Mouse (Mus musculus) MEL (cell line): ENCODE results near the gene Zhx3. TPM values are rescaled to one million over a fixed set of nuclear protein-coding genes. Genes with fewer than 3 reads are reported as not detected.

Source experiments
- DNase-seq: peaks from one replicate; pipeline ENCODE4 v3.0.0; 2011; ENCODE audit warnings: low read depth, low spot score
- H3K27ac ChIP-seq: 2 replicates; pipeline ENCODE4 v1.5.1; 2012; ENCODE audit warnings: low read depth, mild to moderate bottlenecking, control low read depth, low read length, moderate library complexity; ENCODE audit not compliant: control insufficient read depth
- H3K27me3 ChIP-seq, 2 experiments: fragments of 150-350 bp in 1 of 2; sonication (generic) in 1 of 2; 2 replicates each; pipeline ENCODE4 v1.6.1; 2012; ENCODE audit warnings: low read length in 2 of 2, mild to moderate bottlenecking in 2 of 2, improper control_type of control experiment in 1 of 2, moderate library complexity in 1 of 2; ENCODE audit not compliant: insufficient read depth in 2 of 2, control insufficient read depth in 1 of 2
- H3K36me3 ChIP-seq, 2 experiments: 2 replicates each; pipeline ENCODE4 v1.6.1; 2012 to 2014; ENCODE audit warnings: low read length in 2 of 2, improper control_type of control experiment in 1 of 2, inconsistent platforms in 1 of 2, mild to moderate bottlenecking in 1 of 2; ENCODE audit not compliant: insufficient read depth in 2 of 2, control insufficient read depth in 1 of 2
- H3K4me1 ChIP-seq, 2 experiments: fragments of 150-350 bp in 1 of 2; sonication (generic) in 1 of 2; 2 replicates each; pipeline ENCODE4 v1.6.1; 2012; ENCODE audit warnings: low read length in 2 of 2, improper control_type of control experiment in 1 of 2, mild to moderate bottlenecking in 1 of 2; ENCODE audit not compliant: insufficient read depth in 2 of 2, control insufficient read depth in 1 of 2
- H3K4me3 ChIP-seq, 2 experiments: fragments of 150-350 bp in 1 of 2; sonication (generic) in 1 of 2; 2 replicates each; pipeline ENCODE4 v1.5.1; 2012; ENCODE audit warnings: low read depth in 2 of 2, low read length in 2 of 2, mild to moderate bottlenecking in 2 of 2, moderate library complexity in 2 of 2, control low read depth in 1 of 2, improper control_type of control experiment in 1 of 2; ENCODE audit not compliant: control insufficient read depth in 1 of 2, insufficient read depth in 1 of 2
- H3K79me2 ChIP-seq: 2 replicates; pipeline ENCODE4 v1.6.1; 2012; ENCODE audit warnings: mild to moderate bottlenecking, low read length, moderate library complexity; ENCODE audit not compliant: control insufficient read depth, poor library complexity, insufficient read depth
- H3K9ac ChIP-seq: 2 replicates; pipeline ENCODE4 v1.6.1; 2012; ENCODE audit warnings: low read depth, mild to moderate bottlenecking, control low read depth, low read length, moderate library complexity; ENCODE audit not compliant: control insufficient read depth, poor library complexity, severe bottlenecking
- H3K9me3 ChIP-seq: fragments of 150-350 bp; sonication (generic); replicated peaks from 2 replicates; pipeline ENCODE4 v1.6.1; 2012; ENCODE audit warnings: mild to moderate bottlenecking, low read length, improper control_type of control experiment, moderate library complexity; ENCODE audit not compliant: insufficient read depth
- BHLHE40 ChIP-seq: IDR thresholded peaks from 2 replicates; pipeline ENCODE4 v1.6.1; 2012; ENCODE audit warnings: low read depth, mild to moderate bottlenecking, inconsistent platforms, low read length, improper control_type of control experiment, borderline replicate concordance
- CHD2 ChIP-seq: IDR thresholded peaks from 2 replicates; pipeline ENCODE4 v1.6.1; 2011; ENCODE audit warnings: low read length, improper control_type of control experiment
- CTCF ChIP-seq, 3 experiments: IDR thresholded peaks in 2 of 3; conservative IDR thresholded peaks in 1 of 3; 2 replicates each; pipeline ENCODE4 v1.5.1; 2011 to 2012; ENCODE audit warnings: low read length in 3 of 3, low read depth in 2 of 3, mild to moderate bottlenecking in 2 of 3, improper control_type of control experiment in 1 of 3, inconsistent platforms in 1 of 3, mixed read lengths in 1 of 3, moderate library complexity in 1 of 3; ENCODE audit not compliant: control insufficient read depth in 1 of 3, insufficient read depth in 1 of 3, poor library complexity in 1 of 3, severe bottlenecking in 1 of 3
- E2F4 ChIP-seq: IDR thresholded peaks from 2 replicates; pipeline ENCODE4 v1.6.1; 2011; ENCODE audit warnings: low read depth, low read length, improper control_type of control experiment, borderline replicate concordance
- ELF1 ChIP-seq: IDR thresholded peaks from 2 replicates; pipeline ENCODE4 v1.6.1; 2014; ENCODE audit warnings: low read depth, mild to moderate bottlenecking, inconsistent platforms, low read length, improper control_type of control experiment, moderate library complexity
- EP300 ChIP-seq, 2 experiments: IDR thresholded peaks; 2 replicates each; pipeline ENCODE4 v1.6.1; 2011; ENCODE audit warnings: improper control_type of control experiment in 2 of 2, low read length in 2 of 2, low read depth in 1 of 2, mild to moderate bottlenecking in 1 of 2
- GATA1 ChIP-seq: IDR thresholded peaks from 2 replicates; pipeline ENCODE4 v1.6.1; 2011; ENCODE audit warnings: low read depth, low read length, improper control_type of control experiment
- HCFC1 ChIP-seq: IDR thresholded peaks from 2 replicates; pipeline ENCODE4 v1.6.1; 2012; ENCODE audit warnings: low read depth, mild to moderate bottlenecking, inconsistent platforms, low read length, improper control_type of control experiment, moderate library complexity
- MAX ChIP-seq: IDR thresholded peaks from 2 replicates; pipeline ENCODE4 v1.6.1; 2011; ENCODE audit warnings: low read length, improper control_type of control experiment
- MYB ChIP-seq: IDR thresholded peaks from 2 replicates; pipeline ENCODE4 v1.6.1; 2011; ENCODE audit warnings: mild to moderate bottlenecking, low read depth, low read length, improper control_type of control experiment
- MYC ChIP-seq: IDR thresholded peaks from 2 replicates; pipeline ENCODE4 v1.6.1; 2011; ENCODE audit warnings: low read depth, mild to moderate bottlenecking, low read length, improper control_type of control experiment, moderate library complexity
- NELFE ChIP-seq: IDR thresholded peaks from 2 replicates; pipeline ENCODE4 v1.6.1; 2011; ENCODE audit warnings: low read depth, low read length, improper control_type of control experiment
- POLR2A ChIP-seq, 2 experiments: IDR thresholded peaks; 2 replicates each; pipeline ENCODE4 v1.6.1; 2011 to 2012; ENCODE audit warnings: low read length in 2 of 2, mild to moderate bottlenecking in 2 of 2, control low read depth in 1 of 2, improper control_type of control experiment in 1 of 2, low read depth in 1 of 2, moderate library complexity in 1 of 2; ENCODE audit not compliant: control insufficient read depth in 1 of 2, insufficient read depth in 1 of 2, poor library complexity in 1 of 2
- RAD21 ChIP-seq: IDR thresholded peaks from 2 replicates; pipeline ENCODE4 v1.6.1; 2011; ENCODE audit warnings: mild to moderate bottlenecking, low read depth, low read length, improper control_type of control experiment
- SIN3A ChIP-seq: IDR thresholded peaks from 2 replicates; pipeline ENCODE4 v1.6.1; 2012; ENCODE audit warnings: low read length, improper control_type of control experiment, inconsistent platforms
- TCF12 ChIP-seq: IDR thresholded peaks from 2 replicates; pipeline ENCODE4 v1.6.1; 2014; ENCODE audit warnings: low read depth, mild to moderate bottlenecking, inconsistent platforms, low read length, improper control_type of control experiment, moderate library complexity
- ZMIZ1 ChIP-seq: IDR thresholded peaks from 2 replicates; pipeline ENCODE4 v1.6.1; 2012; ENCODE audit warnings: low read depth, mild to moderate bottlenecking, inconsistent platforms, low read length, improper control_type of control experiment, moderate library complexity
- polyA plus RNA-seq, 2 experiments: library from polyadenylated mRNA; stranded (reverse) in 1 of 2; unstranded in 1 of 2; fragments of >175 nt in 1 of 2; fragments of >200 nt in 1 of 2; gene quantifications; 2 replicates each; pipeline versions ENCODE4 v1.2.1 to v1.2.4; 2012; ENCODE audit warnings: low replicate concordance in 2 of 2, low read depth in 1 of 2; ENCODE audit not compliant: insufficient read length in 2 of 2, insufficient read depth in 1 of 2, missing spikeins in 1 of 2
- total RNA-seq: library from RNA; depleted of rRNA; stranded (reverse); fragments of 300-350 nt; gene quantifications from 2 replicates; pipeline ENCODE4 v1.2.3, GENCODE M21; 2012

The Zhx3 gene
- total and polyA plus RNA-seq, 3 experiments: 4.4 to 4.8 TPM; not detected in 1

- no peaks in the 10 kb centered on the region; the same call in 1 of the 2 replicates for H3K79me2 ChIP-seq
- TF ChIP-seq MYB: no peak
- TF ChIP-seq MAX: no peak
- TF ChIP-seq POLR2A (IDR thresholded peaks at IDR 0.05; ENCODE audit: control insufficient read depth in 1 of 2, insufficient read depth in 1 of 2, low read depth in 1 of 2, low read length in 2 of 2, poor library complexity in 1 of 2): no peak
- no peak for TF ChIP-seq E2F4
- TF ChIP-seq BHLHE40: no peak
- TF ChIP-seq SIN3A: no peak
- no peak for TF ChIP-seq CHD2
- TF ChIP-seq MYC: no peak
- no peak for TF ChIP-seq NELFE
- no peak for TF ChIP-seq GATA1
- no peak overlapping the region for H3K27ac ChIP-seq
- no peak overlapping the region for H3K9ac ChIP-seq
- no peaks in the 10 kb centered on the region for H3K9me3 ChIP-seq
- H3K27me3 ChIP-seq: no peaks in the 10 kb centered on the region
- H3K36me3 ChIP-seq: no peaks in the 10 kb centered on the region
- H3K4me3 ChIP-seq: no peak overlapping the region
- no peaks in the 10 kb centered on the region; a peak in 1 of 4 replicates for H3K4me1 ChIP-seq
- no peak for DNase-seq
Observed at GRCm38 (mm10) chr2:160848186-160848585, 24.6 kb downstream of the Zhx3 start.

GRCm38 (mm10) chr2:160847664-160848063, 25.1 kb downstream of the Zhx3 start:
- no peak overlapping the region for H3K27ac ChIP-seq
- no peak overlapping the region for H3K9ac ChIP-seq
- H3K9me3 ChIP-seq: no peaks in the 10 kb centered on the region
- no peaks in the 10 kb centered on the region; the same call in 1 of the 2 replicates for H3K79me2 ChIP-seq
- no peaks in the 10 kb centered on the region; a peak in 1 of 4 replicates for H3K4me1 ChIP-seq
- DNase-seq: no peak
- no peaks in the 10 kb centered on the region for H3K36me3 ChIP-seq
- no peak overlapping the region for H3K4me3 ChIP-seq
- TF ChIP-seq CTCF (IDR thresholded peaks at IDR 0.05 in 2 of 3, conservative IDR thresholded peaks at IDR 0.05 in 1 of 3; ENCODE audit: control insufficient read depth in 1 of 3, insufficient read depth in 1 of 3, low read depth in 2 of 3, low read length in 3 of 3, poor library complexity in 1 of 3, severe bottlenecking in 1 of 3): no peak
- no peaks in the 10 kb centered on the region for H3K27me3 ChIP-seq

- DNase-seq: peak; percentile 51
- Histone ChIP-seq H3K27me3 (no peaks in the 10 kb centered on the region), H3K9me3 (no peaks in the 10 kb centered on the region), H3K79me2 (no peaks in the 10 kb centered on the region), H3K27ac (no peak overlapping the region), H3K4me3 (no peak overlapping the region), H3K9ac (no peak overlapping the region), H3K4me1 (no peaks in the 10 kb centered on the region; a peak in 2 of 4 replicates), H3K36me3 (peaks cover 0 to 2% of the 10 kb centered on the region in 2 experiments; a peak in 1 of 4 replicates)
- peak in 1 of 2 experiments; percentile 51; a peak in 2 of 4 replicates for TF ChIP-seq EP300 (IDR thresholded peaks at IDR 0.05; ENCODE audit: low read depth in 1 of 2, low read length in 2 of 2)
- TF ChIP-seq CTCF (IDR thresholded peaks at IDR 0.05 in 2 of 3, conservative IDR thresholded peaks at IDR 0.05 in 1 of 3; ENCODE audit: control insufficient read depth in 1 of 3, insufficient read depth in 1 of 3, low read depth in 2 of 3, low read length in 3 of 3, poor library complexity in 1 of 3, severe bottlenecking in 1 of 3): no peak
- no peak for TF ChIP-seq CHD2
- no peak for TF ChIP-seq RAD21
- TF ChIP-seq MYC: 0 out of 2 replicates have a peak, but pooled peaks have one; percentile 24
- no peak for TF ChIP-seq ZMIZ1
- TF ChIP-seq BHLHE40: no peak
- TF ChIP-seq POLR2A (IDR thresholded peaks at IDR 0.05; ENCODE audit: control insufficient read depth in 1 of 2, insufficient read depth in 1 of 2, low read depth in 1 of 2, low read length in 2 of 2, poor library complexity in 1 of 2): no peak
- no peak for TF ChIP-seq TCF12
- TF ChIP-seq GATA1: 0 out of 2 replicates have a peak, but pooled peaks have one; percentile 28
- TF ChIP-seq ELF1: no peak
- no peak for TF ChIP-seq HCFC1
Observed at GRCm38 (mm10) chr2:160840838-160841237, 32.0 kb downstream of the Zhx3 start.
